Mouse (Mus musculus) layer of hippocampus, postnatal 36 days (tissue): Measurements from ENCODE around the gene Pdxp. TPM values are rescaled to one million over a fixed set of nuclear protein-coding genes. Genes with fewer than 3 reads are reported as not detected.

ENCODE experiments used
- DNase-seq, 2 experiments: peaks; one replicate each; pipeline ENCODE4 v3.0.0; 2022
- total RNA-seq, 2 experiments: library from RNA; stranded (reverse); gene quantifications; 2 replicates each; pipeline ENCODE4 v1.2.3; 2021

The Pdxp gene
- total RNA-seq, 2 experiments from 2014 or later, result 171 to 176 TPM

- peak; percentile 51 to 53 for DNase-seq
Measured at GRCm38 (mm10) chr15:78899740-78900584, 13.8 kb upstream of the Pdxp start, which contains the start of gene Sh3bp1. TSS of gene Sh3bp1 (plus strand) at chr15:78899768.

GRCm38 (mm10) chr15:78900585-78901421 lies 12.9 kb upstream of the Pdxp start:
- DNase-seq, result no peak

GRCm38 (mm10) chr15:78901422-78901789 lies 12.3 kb upstream of the Pdxp start:
- no peak for DNase-seq

GRCm38 (mm10) chr15:78903243-78903642 lies 10.5 kb upstream of the Pdxp start:
- DNase-seq, result peak; percentile 63 to 74

- DNase-seq, result no peak
Measured at GRCm38 (mm10) chr15:78908399-78908798, 5.3 kb upstream of the Pdxp start.

- DNase-seq, result no peak
Measured at GRCm38 (mm10) chr15:78908982-78909381, 4.7 kb upstream of the Pdxp start.

- DNase-seq, result no peak
Measured at GRCm38 (mm10) chr15:78912040-78912439, 1.7 kb upstream of the Pdxp start.

- peak in 1 of 2 experiments; percentile 44 for DNase-seq
Measured at GRCm38 (mm10) chr15:78914091-78914822, 538 bp downstream of the Pdxp start.

- DNase-seq, result no peak
Measured at GRCm38 (mm10) chr15:78914823-78915659, 1.3 kb downstream of the Pdxp start.

GRCm38 (mm10) chr15:78915660-78916017 lies 1.9 kb downstream of the Pdxp start:
- DNase-seq, result peak; percentile 62 to 71

- DNase-seq, result no peak
Measured at GRCm38 (mm10) chr15:78916052-78916826, 2.5 kb downstream of the Pdxp start.

GRCm38 (mm10) chr15:78918126-78918525 lies 4.4 kb downstream of the Pdxp start:
- no peak for DNase-seq

GRCm38 (mm10) chr15:78919914-78920313 lies 6.2 kb downstream of the Pdxp start:
- DNase-seq, result no peak

GRCm38 (mm10) chr15:78922700-78923099 lies 9.0 kb downstream of the Pdxp start:
- no peak for DNase-seq

- no peak for DNase-seq
Measured at GRCm38 (mm10) chr15:78923585-78923984, 9.9 kb downstream of the Pdxp start.

GRCm38 (mm10) chr15:78925129-78925528 lies 11.4 kb downstream of the Pdxp start:
- DNase-seq, result no peak

- DNase-seq, result peak in 1 of 2 experiments; percentile 43
Measured at GRCm38 (mm10) chr15:78926021-78926919, 12.6 kb downstream of the Pdxp start, which contains the start of gene Lgals1. TSS of gene Lgals1 (plus strand) at chr15:78926725.

GRCm38 (mm10) chr15:78927021-78927787 lies 13.5 kb downstream of the Pdxp start:
- no peak for DNase-seq
